Mouse (Mus musculus) cerebellum, adult 9-11 months (tissue): Measurements from ENCODE around the gene Mylip.

Experiments used
- DNase-seq: peaks from one replicate; pipeline ENCODE4 v3.0.0; 2022

Mylip gene

DNA sequence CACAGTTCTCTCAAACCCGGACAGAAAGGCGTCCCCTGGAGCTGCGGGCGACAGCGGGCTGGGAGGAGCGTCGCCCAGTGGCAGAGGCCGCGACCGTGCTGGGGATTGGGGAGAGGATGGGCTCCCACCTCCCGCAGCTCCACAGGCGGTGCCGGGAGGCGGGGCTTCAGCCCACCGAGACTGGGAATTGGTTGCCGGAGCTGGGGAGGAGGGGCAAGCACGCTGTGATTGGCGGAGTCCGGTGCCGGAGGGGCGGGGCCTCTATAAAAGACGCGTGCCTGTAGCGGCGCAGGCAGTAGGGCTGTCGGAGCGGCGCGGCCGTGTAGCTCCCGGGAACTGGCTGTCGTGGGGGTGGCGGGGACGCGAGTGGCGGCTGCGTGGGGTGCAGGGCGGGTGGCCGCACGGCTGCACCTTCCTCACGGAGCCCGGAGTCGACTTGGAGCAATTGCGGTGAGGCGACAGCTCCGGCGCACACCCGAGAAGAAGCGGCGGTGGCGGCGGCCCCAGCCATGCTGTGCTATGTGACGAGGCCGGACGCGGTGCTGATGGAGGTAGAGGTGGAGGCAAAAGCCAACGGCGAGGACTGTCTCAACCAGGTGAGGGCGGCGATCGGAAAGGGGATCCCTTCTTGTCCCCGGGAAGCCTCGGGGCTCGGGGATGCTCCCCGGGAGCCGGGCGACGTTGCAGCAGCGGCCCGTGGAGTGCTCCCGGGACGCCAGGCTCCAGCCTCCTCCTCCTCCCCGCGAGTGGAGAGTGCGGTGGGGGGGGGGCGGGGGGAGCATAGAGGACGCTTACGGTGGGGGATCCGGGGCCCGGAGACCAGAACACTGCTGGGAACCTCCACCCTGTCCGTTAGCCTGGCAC is at the start of gene Mylip:
Gene Mylip (plus strand): TSS at position 295 of the 864 bp plus-strand sequence.
- peak; percentile 99 for DNase-seq

DNA sequence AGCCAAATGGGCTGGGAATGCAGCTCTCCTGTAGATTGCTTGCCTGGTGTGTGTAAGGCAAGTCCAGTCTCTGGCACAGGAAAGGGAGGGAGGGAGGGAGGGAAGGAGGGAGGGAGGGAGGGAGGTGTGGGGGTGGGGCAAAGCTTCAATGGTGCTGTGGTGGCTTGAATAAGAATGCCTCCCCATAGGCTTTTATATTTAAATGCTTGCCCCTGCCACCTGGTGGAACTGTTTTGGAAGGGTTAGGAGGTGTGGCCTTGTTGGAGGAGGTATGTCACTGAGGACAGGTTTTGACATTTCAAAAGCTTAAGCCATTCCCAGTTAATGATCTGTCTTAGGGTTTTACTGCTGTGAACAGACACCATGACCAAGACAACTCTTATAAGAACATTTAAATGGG is 47.6 kb upstream of the Mylip start:
- no peak for DNase-seq

DNA sequence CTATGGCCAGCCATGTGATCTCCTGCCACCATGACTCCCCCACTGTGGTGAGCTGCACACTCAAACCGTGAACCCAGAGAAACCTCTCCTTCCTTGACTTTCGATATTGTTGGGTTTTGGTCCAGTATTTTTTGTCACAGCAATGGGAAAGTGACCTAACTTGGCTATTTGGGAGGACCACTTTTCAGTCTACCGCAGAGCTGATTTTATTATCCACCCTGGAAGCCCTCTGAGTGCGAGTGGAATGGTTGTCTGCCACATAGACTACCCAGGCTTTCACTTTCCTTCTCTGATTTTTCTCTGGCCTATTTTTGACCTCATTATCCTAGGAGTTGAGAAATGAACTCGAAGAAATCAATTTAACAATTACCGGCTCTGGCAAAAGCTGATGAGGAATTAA is 46.0 kb upstream of the Mylip start:
- no peak for DNase-seq

DNA sequence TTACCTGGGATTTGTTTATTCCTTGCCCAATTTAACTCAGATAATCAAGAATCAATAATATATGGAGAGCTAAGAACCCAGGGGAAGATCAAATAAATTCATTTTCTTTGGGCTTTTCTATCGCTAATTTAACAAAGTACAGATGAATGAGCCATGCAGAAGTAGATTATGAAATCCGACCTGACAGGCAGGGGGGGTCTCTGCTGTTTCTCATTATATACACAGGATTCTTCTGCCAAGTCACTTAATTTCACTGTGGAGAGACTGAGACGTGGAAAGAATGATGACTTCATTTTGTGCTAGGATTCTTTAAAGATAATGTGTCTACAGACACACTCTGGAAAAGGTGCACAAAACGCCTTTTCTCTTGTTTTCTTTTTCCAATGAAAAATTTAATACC is 45.6 kb upstream of the Mylip start:
- no peak for DNase-seq

DNA sequence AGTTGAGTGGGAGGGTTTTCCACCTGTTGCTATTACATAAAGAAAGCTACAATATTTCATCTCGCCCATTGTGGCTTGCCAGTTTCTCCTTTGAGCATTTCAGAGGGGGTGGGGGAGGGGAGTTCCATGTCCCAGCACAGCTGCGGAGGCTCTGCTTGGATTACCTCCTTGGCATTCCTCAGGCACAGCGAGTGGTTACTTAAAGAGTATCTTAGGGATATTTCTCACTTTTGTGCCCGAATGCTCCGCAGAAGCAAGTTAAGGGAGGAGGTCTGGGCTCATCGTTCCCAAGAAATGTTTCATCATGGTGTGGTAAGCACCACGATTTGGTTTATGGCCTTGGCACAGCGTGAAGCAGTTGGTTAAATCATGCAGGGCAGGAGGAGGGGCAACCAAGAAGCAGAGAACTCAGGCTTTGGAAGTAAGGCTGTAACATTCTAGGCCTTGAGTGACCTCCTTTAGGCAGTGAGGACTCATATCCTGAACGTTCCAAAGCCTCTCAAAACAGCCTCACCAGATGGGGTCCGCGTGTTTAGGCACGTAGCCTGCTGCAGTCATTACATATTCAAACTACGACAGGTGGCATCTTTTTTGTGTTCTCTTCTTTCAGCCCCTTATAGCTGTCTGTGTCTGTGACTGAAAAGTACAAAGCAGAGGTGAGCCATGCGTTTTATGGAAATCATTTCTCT is 43.9 kb upstream of the Mylip start:
- DNase-seq = no peak

DNA sequence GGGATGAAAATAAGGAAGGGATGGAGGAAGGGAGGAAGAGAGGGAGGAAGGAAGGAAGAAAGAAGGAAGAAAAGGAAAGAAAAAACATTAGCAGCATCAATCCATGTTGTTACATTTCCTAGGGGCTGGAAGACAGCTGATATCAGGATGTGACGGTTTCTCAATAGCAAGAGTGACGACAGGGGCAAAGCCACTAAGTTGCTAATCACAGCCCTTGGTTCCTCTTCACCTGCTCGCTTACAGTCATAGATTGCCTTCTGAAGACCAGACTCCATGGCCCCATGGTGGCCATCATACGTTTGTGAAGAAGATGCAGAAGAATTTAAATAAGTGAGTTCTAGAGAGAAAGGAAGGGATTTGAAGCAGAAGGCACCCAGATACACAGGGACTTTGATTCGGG is 38.1 kb upstream of the Mylip start:
- DNase-seq = no peak

DNA sequence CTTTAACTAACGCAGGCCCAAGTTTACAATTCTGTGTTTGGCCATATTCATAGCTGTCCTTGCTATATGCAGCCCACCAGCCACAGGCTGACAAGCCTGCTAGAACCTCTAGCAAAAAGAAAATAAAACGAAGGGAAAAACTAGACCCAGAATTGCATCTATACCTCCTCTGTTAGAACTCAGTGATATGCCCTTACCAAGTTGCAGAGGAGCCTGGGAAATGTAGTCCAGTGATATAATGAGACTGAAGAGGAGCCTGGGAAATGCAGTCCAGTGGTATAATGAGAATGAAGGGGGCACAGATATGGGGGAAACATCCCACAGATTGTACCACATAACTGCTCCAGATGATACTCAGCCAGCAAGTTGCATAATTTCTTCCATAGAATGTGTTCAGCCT is 34.7 kb upstream of the Mylip start:
- no peak for DNase-seq

DNA sequence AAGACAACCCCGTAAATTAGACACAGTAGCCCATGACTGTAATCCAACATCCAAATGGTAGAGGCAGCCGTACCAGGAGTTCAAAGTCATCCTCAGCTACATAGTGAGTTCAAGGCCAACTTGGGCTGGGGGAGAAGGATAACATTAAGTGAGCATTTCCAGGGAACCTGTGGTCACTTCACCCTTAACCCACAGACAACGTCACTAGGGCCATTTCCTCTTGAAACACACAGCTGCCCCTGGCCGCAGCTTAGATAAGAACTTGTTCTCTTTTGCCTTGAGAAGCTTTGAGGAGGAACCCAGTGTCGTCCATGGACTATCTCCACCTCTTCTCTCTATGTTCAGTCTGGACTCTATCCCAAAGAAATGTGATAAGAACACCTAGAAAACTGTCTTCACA is 31.3 kb upstream of the Mylip start:
- no peak for DNase-seq

DNA sequence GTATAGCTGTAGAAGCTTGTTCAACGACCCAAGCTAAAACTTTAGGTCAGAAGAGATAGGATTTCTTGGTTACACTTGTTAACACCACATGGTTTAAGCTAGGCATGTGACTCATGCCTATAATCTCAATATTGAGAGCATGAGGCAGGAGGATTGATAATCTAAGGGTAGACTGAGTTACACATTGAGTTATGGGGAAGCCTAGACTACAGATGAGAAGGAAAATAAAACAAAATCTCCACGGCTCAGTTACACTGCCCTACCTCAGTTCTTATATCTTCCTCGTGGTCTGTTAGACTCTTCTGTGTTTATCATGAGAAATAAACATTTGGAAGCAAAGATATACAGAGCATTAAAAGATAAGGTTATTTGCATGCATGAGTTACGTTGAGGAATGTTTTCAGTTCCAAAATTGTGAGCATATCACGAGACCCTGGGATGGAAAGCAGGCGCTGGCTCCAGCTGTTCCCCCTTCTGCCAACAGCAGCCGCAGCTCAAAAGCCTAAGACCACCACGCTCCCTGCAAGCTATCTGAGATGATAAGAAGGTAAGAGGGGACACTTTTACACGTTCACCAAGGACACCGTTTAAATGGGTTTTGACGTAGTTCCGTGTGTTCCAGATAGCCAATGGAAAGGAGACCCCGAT is 30.7 kb upstream of the Mylip start:
- DNase-seq = no peak

DNA sequence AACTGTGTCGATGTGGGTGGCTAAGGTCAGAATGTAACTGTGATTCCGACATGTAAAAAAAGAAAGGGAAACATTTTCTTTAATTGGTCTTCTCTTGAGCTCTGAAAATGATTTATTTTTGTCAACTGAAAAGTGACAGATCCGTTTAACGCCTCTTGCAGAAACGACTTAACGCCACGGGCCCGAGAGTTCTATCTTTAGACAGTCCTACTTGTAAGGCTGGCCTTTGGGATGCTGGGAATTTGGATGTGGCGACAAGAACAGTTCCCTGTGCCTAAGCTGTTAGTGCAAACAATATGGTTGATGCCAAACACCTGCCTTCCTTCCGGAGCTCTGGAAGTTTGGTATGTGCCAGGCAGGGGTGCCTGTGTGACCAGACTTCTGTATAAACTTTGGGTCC is 23.8 kb upstream of the Mylip start:
- no peak for DNase-seq

DNA sequence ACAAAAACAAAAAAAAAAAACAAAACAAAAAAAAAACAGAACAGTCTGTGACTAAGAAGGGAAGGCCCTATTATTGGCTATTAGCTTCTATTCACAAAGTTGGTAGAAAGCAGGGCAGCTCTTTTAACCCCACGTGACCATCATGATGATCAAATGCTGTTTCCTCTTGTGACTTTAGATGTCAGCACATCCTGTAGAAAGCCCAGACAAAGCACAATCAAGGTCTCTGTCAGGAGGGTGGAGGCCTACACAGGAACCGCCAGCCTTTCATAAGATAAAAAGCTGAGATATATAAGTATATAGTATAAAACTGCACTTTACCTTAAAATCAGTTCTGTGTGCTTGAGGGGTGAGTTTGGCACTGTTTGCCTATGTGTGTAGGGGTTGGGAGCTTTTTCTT is 17.9 kb upstream of the Mylip start:
- DNase-seq = no peak

DNA sequence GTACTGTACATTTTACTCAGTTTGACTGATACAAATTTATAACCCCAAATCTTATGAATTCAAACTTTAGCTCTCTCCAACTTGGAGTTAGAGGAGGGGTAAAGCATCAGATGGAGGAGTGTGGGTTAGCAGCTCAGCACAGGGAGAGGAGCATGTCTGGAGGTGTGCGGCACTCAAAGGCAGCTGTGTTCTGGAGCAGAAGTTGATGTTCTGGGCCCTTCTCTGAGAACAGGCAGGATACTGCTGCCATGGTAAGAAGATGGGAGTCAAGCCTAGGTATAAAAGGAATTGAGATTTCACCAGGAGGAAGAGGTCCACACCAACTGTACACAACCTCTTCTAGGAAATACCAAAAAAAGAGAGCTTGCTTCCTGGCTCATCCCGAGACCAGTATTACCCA is 17.1 kb upstream of the Mylip start:
- no peak for DNase-seq

DNA sequence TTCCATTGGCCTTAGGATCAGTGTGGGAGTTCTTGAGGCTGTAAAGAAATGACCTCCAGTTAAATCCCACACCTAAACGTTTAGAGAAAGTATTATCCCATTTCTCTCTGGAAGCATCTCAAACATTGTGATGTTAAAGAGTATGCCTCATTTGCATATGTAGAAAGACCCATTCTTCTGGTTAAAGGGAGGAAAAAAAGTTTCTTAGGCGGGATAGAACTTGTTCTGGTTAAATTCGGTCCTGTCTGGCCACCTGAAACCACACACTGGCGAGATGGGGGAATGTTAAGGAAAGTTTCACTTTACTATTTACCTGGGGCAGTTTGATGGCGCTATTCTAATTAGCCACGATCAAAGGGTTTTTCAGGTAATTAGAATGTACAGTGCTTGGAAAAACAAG is 14.7 kb upstream of the Mylip start:
- no peak for DNase-seq

DNA sequence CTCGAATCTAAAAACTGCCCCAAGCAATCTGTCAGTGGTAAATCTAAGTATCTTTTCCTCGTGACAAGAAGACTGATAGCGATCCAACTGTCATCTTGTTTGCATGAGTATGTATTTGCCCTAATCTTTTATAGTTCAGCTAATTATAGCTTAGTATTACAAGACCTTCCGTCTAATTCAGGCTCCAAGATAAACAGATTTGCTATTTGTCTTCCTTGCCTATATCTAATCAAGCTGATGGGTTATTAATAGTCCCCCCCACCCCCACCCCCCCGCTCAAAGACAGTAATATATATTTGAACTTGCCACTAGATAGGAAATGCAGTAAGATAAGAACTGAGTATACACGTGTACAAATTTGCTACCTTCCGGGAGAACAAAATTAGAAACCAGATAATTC is 7.3 kb upstream of the Mylip start:
- DNase-seq = no peak

DNA sequence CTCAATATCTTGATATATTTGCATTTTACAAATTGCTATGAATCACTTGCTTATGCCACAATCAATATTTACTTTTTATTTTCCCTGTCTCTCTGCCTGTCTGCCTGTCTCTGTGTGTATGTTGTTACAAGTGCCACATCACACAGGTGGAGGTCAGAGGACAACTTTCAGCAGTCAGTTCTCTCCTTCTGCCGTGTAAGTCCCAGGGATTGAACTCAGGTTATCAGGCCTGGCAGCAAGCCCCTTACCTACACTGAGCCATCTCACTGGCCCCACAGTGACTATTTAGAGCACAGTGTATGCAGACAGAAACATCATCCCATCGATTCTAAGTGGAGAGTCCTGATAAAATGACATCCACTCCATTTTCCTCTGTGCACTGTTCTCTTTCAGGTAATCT is 4.9 kb upstream of the Mylip start:
- no peak for DNase-seq

DNA sequence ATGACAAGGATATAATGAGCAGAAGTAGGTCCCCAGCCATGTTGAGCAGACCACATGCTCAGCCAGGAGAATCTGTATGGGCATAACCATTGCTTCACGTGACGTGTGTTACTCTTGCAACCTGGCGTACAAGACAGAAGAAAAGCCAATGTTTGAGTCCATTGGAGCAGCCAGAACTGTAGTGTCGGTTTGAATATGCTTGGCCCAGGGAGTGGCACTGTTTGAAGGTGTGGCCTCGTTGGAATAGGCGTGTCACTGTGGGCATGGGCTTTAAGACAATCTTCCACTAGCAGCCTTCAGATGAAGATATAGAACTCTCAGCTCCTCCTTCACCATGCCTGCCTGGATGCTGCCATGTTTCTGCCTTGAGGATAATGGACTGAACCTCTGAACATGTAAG is 4.0 kb upstream of the Mylip start:
- no peak for DNase-seq

DNA sequence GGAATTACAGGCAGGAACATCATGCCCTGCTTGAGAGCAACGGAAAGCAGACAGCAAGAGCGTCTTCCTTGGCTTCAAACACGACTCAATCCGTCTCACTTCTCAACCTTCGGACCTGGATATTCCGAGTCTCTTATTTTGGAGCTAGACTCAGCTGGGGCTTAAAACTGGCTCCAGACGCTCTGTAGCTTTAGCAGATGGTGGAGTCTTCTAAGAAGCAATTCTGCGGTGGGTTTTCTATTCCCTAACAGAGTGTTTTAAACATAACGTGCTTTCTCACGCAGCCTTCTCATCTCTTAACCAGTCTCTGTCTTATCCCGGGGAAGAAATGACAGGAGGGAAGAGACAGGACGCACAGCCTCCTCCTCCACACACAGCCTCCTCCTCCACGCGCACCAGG is 3.3 kb upstream of the Mylip start:
- no peak for DNase-seq

DNA sequence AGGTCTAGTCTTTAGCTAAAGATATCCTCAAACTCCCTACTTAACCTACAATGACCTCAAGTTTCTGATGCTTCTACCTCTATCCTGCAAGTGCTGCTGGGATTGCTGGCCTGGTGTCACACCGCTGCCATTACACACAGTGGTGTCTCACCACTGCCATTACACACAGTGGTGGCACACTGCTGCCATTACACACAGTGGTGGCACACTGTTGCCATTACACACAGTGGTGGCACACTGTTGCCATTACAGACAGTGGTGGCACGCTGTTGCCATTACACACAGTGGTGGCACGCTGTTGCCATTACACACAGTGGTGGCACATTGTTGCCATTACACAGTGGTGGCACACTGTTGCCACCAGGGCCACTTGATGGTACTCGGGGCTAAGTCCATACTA is 2.3 kb upstream of the Mylip start:
- no peak for DNase-seq

DNA sequence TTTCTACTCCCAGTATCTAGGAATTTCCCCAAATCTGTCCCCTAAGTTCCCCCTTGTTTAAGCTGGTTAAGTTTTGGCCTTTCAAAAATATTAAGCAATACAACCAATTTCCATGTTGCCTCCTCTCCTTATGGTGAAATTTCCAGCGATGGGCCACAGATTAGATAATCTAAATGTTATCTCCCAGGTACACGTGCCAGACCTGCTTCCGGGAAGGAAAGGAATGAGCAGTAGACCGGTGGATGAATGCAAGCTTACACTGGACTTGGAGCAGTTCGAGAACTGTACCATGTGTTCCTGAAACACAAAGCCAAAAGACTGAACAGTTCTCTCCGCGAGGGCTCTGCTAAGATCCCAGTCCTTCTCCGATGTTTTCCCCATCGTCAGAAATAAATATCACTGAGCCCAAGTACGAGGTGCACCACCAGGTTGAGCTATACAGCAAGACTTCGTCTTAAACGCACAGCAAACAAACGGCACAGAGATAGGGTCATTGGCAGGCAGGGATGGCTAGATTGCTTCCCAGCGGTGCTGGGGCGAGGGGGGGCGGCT is 1.2 kb upstream of the Mylip start:
- peak; percentile 16 for DNase-seq

DNA sequence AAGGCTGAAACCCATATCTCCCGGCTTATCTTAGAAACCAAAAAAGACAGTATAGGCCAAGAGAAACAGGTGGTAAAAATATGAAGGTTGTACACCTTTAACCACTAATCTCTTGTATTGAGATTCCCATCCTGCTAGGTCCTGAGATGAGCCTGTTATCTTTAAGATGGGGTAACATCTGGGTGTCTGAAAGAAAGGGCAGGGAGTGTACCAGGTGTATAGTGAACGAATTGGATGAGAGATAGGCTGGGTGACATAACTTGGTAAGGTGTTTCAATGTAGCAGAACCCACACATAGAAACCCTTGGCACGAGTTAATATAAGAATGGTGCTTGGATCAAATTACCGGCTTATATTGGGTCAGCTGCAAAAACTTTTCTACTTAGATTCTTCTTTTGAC is 653 bp upstream of the Mylip start:
- DNase-seq = no peak

DNA sequence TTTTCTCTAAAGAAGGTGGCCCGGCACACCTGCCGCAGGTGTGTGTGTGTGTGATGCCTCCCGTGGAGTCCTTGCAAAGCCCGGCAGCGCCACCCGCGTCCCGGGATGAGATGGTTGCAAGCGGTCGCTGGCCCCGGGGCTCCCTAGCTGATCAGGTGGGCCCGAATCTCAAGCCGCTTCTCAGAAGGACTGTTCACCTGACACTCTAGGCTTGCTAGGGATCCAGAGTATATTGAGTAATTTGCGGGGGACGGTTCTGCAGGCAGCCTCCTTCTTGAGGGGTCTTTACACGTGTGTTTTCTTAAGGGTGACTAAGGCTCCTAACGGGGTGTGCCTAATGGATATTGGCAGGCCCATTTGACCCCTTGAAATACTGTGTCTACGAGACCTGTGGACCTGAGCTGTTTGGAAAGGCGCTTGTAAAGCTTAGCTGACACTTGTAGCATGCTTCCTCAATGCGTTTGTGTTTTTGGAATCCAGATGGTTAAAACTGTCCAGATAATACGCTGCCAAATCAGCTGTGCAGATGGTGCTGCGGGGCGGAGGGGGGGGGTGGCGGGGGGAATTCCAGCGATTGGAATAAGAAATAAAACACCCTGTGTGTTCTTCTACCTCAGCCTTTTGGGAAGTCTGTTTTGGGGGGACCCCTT is 895 bp downstream of the Mylip start:
- peak; percentile 62 for DNase-seq

DNA sequence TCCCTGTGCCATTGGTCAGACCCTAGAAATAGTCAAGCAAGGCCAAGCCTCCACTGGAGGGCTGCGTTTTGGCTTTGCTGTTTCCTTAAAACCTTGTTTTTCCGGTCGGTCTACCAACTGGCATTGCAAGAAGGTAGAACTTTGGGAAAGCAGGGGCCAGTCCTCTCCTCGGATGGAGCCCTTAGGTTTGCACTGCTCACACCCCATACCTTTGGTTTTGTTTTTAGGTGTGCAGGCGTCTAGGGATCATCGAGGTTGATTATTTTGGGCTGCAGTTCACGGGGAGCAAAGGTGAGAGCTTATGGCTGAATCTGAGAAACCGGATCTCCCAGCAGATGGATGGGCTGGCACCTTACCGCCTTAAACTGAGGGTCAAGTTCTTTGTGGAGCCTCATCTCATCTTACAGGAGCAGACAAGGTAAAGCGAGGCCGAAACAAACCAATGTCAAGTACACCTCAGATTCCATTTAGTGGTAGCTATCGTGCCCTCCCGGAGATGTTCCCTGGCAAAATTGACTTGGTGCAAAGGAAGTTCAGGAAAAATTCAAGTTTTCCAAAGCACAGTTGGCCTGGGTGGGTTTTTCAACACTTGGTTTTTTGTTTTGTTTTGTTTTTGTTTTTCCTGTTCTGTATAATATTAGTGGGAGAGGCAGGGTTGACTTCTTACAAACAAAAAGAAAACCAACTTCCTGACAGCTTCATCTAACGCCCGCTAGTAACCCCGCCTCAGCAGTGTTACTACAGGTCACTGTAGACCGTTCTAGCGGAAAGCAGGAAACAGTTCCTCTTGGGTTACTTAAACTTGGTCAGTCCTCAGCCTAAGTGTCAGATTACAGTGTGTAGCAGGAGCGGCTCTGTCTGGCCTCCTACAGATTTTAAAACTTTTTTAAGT is 1.7 kb downstream of the Mylip start:
- peak; percentile 22 for DNase-seq
